Mouse (Mus musculus) embryo, embryonic 11 days (tissue): ENCODE measurements around the gene Krt20.

Experiments used
- DNase-seq: peaks from one replicate; pipeline ENCODE4 v3.0.0-alpha.2; 2015

Krt20 gene

GRCm38 (mm10) chr11:99437972-99438371 lies at the start of gene Krt20:
TSS of gene Krt20 (minus strand) at chr11:99438150.
- no peak for DNase-seq

GRCm38 (mm10) chr11:99474981-99475380 lies 37.0 kb upstream of the Krt20 start:
- DNase-seq = no peak

DNA sequence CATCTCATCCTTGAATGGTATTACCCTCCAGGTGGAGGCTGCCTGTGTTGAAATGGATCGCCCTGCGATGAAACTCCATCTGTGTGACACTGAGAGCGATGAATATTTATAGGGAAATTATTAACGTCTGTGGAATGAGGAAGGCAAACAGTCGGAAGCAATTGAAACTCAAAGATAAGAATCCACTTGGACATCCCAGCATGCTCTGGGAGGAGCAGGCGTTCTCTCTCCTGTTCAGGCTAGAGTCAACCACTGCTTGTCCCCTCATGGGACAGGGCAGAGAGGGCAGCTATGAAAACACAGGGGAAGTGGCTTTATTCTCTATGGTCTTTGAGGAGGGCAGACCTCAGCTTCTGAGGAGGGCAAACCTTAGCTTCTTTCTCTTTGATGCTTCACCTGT lies 35.5 kb upstream of the Krt20 start:
- no peak for DNase-seq

DNA sequence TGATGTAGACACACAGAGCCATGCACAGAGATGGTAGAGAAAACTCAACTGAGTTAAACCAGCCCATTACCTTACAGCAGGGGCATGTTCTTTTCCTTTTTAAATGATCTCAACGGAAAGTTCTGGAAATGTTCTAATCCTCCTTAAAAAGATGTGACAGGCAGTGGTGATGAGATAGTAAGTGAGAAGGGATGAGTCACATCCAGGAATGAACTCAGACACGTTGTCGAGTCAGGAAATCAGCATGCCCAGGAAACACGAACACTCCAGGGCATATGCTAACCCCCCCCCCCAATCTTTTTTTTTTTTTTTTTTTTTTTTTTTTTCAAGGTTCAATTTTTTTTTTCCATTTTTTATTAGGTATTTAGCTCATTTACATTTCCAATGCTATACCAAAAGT lies 34.5 kb upstream of the Krt20 start:
- DNase-seq = no peak

DNA sequence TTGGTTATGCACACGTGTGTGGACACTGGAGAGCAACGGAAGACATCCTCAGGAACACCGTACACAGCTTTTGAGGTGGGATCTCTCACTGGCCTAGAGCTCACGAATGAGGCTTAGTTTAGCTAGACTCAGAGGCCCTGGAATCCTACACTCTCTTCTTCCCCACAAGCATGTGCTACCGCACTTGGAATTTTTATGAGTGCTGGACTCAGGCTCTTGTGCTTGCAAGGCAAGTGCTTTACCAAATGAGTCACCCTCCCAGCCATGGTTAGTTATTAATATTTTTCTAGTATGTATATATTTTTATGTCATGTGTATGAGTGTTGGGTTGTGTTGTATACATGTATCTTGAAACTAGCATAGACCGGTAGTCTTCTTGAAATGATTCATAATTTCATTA lies 34.0 kb upstream of the Krt20 start:
- no peak for DNase-seq

DNA sequence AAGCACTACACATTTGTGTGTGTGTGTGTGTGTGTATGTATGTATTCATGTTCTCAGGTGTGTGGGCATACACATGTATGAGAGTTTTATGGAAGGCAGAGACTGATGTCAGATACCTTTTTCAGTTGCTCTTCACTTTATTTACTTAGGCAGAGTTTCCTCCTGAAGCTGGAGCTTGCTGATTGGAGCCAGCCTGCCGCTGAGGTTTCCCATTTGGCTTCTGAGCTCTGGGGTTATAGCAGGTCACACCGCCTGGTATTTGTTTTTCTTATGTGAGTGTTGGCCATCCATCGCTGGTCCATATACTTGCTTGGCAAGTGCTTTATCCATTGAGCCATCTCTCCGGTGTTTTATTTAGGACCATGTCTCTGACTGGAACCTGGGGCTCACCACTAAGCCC lies 31.3 kb upstream of the Krt20 start:
- DNase-seq = no peak

DNA sequence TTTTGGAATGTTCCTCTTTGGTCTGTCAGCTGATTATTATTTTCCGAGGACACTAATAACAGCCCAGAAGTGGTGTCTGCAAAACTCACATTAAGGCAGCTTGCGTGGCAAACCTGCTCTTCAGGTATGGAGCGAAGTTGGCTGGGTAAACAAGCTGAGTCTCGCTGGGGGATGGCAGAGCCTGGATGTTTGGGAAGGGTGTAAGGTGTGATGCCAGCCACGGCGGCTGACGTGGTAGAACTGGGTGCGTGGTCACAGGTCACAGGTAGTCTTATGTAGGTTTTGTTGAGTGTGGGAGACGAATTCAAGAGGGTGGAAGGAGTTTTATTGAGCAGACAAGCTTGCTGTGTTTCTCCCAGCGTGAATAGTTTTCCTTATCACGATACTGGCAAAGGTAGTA lies 30.6 kb upstream of the Krt20 start:
- DNase-seq = no peak

- DNase-seq = peak; percentile 48
Measured at GRCm38 (mm10) chr11:99466316-99466715, 28.4 kb upstream of the Krt20 start.

- DNase-seq = peak; percentile 89
Measured at GRCm38 (mm10) chr11:99464836-99465235, 26.9 kb upstream of the Krt20 start.

DNA sequence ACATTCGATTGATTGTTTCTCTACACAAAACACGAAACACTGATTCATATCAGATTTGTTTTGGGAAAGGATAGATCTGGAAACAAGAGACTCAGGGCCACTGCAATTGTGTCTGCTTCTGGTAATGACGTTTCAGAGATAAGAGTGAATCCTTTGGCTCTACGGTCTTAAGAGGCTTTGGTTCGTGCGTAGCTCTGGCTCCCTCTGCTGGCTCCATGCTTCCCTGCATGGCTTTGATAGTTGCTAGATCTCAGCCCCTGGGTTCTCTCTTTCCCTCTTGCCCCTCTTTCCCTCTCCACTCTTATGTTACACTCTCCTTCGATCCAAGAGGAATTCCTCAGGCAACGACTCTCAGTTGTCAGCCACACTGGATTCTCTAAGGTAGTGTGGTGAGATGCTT lies 25.2 kb upstream of the Krt20 start:
- peak; percentile 84 for DNase-seq

- no peak for DNase-seq
Measured at GRCm38 (mm10) chr11:99461736-99462135, 23.8 kb upstream of the Krt20 start.

DNA sequence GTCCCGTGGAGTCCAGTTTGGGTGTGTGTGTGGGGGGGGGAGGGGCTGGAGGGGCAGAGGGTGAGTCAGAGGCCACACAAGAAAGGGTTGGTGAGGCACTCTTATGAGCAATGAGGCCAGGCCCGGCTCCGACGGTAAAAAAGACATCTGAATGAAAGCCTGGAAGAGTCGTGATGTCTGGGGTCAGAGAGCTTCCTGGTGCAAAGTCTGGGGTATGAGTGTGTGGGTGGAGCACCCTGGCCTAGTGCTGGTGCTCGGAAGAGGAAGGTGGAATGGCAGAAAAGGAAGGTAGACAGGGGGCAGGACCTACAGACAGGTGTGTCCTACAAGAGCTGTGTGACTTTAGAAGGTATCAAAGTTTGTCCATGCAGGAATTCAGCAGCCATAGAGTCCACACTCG lies 20.9 kb upstream of the Krt20 start:
- no peak for DNase-seq

DNA sequence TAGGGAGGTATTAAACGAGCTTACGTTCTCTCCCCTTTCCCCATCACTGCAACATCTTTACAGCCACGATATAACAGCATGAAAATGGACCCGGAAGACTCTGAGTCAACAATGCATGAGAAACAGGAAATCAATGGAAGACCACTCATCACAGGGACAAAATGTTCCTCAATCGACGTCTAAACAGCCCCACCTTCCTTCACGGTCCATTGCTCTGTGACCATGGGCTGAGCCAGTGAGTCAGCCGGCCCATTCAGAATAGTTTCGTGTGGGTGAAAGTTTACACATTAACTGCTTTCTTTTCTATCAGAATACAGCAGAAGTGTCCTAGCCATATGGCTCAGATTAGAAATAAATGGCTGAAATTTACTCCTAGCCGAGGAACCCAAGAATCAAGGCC lies 16.8 kb upstream of the Krt20 start:
- no peak for DNase-seq

- no peak for DNase-seq
Measured at GRCm38 (mm10) chr11:99454044-99454443, 16.1 kb upstream of the Krt20 start.

DNA sequence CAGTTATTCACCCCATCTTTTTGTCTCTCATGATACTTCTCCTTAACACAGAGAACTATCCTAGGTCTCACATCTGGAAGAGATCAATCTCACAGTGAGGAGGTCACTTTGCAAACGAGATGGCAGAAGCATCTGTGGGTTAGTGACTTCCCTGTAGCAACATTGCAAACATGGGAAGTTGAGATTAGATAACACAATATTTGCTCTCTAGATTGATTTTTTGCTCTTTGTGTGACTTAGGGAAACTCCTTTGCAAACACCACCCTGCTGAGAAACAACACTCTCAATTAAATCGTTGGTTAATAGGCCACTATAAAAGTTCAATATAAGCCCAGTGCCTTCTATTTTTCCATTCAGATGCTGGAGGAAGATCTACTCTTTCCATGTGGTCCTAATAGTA lies 10.8 kb upstream of the Krt20 start:
- no peak for DNase-seq

DNA sequence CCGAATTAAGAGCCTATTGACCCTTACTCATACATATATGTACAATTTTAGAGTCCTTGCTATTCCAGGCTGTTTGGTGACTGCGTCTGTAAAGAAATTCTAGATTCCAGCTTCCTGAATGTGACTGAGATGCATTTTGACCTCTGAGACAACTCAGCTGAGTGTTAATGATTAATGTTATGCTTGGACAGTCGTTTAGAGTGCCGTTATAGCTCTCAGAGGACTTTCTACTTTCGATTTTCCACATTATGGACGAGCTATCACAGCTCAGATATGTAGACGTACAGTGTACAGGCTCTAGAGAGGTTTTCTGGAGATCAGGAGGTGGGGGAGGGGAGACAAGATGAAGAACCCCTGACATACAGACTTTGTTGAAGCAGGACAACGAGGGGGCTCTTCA lies 3.3 kb upstream of the Krt20 start:
- no peak for DNase-seq

- no peak for DNase-seq
Measured at GRCm38 (mm10) chr11:99439465-99439864, 1.5 kb upstream of the Krt20 start.

GRCm38 (mm10) chr11:99436625-99437024 lies 1.3 kb downstream of the Krt20 start:
- no peak for DNase-seq

DNA sequence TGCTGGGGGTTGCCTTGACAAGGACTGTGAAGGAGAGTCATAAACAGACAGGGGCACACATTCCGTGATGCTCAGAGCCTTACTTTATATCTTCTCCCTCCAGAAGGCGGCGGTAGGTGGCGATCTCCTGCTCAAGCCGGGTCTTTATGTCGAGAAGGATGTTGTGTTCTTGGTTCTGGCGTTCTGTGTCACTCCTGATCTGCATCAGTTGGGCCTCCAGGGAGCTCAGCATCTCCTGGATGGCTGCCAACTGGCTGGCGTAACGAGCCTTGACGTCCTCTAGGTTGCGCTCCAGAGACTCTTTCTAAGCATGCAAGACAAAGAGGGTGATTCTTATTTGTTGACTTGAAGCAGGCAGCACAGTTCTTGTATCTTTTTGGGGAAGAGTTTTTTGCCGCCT lies 7.3 kb downstream of the Krt20 start:
- DNase-seq = peak; percentile 28

GRCm38 (mm10) chr11:99422159-99422558 lies 15.8 kb downstream of the Krt20 start, which contains the start of gene Krt12:
TSS of gene Krt12 (minus strand) at chr11:99422259.
- no peak for DNase-seq

DNA sequence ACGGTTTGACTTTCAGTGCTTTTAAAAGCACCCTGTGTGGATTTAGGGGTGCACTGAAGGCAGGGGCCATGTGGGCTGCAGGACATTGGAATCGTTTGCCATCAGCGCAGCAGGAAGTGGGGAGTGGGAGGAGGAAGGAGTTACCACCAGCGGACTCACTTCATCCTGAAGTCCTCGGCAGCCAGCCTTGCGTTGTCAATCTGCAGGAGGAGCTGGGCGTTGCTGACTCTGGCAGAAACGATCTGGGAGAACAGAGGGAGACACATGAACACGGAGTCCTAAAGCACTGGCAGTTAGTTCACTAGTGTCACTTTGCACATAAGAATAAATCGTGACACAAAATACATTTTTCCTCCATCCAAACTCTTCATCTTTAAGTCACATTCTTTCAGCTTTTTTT lies 17.4 kb downstream of the Krt20 start:
- no peak for DNase-seq

- no peak for DNase-seq
Measured at GRCm38 (mm10) chr11:99417819-99418218, 20.1 kb downstream of the Krt20 start.

DNA sequence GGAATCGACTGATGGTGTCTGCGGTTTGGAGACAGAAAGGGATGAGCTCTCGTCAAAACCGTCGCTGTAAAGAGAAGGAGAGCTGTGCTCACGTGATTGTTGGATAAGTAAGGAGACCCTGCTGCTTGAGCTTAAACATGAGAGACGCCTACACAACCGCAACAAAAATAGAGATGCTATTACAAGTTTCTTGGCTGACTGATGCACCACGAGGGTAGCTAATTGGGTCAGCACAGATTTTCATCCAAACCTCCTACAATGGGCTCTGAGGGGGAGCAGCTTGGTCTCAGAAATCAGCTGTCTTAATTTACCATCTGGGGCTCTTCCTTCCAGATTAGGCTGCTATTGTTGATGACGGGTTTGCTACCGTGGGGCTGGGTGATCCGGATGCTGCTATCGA lies 21.0 kb downstream of the Krt20 start:
- no peak for DNase-seq

DNA sequence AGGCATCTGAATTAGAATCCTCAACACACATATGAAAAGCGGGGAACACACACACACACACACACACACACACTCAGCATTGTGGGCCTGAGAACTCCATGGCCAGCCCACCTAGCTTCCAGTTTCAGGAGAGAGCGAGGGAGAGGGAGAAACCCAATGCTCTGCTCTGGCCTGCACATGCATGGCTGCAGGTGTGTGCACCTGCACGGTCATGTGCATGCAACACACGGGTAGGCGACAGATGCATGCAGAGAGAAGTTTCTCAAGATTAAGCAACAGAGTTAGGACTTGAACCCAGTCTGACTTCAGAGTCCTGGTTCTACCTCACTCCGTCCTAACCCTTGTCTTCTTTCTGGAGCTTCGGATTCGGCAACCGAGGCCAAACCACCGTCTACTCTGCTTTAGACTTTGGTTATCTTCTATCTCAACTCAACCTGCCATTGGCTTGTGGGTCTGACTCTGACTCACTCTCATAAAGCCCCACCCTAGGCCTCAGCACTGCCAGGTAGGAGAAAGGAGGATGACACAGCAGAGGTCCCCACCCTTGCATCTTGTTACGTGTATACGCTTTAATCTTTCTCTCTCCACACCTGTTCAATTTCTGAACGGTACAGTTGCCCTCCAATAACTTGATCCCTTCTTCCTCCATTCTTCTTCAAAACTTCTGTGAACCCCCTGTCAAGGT lies 23.3 kb downstream of the Krt20 start:
- no peak for DNase-seq

DNA sequence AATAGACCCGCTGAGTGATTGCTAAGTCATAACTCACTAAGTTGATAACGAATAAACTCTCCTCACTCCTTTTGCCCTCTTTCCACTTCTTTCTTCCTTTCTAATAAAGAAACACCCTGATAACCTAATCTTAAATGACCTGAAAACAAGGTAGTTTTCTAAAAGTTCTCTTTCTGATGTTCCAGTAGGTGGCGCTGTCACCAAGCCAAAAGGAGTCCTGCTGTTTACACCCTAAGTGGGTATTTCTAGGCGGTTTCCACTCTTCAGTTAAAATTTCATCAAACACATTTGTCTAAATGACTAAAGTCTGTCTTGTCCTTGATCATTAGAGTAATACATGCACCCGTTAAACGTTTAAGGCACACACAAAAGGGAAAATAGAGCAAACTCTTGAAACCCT lies 24.7 kb downstream of the Krt20 start:
- peak; percentile 66 for DNase-seq

DNA sequence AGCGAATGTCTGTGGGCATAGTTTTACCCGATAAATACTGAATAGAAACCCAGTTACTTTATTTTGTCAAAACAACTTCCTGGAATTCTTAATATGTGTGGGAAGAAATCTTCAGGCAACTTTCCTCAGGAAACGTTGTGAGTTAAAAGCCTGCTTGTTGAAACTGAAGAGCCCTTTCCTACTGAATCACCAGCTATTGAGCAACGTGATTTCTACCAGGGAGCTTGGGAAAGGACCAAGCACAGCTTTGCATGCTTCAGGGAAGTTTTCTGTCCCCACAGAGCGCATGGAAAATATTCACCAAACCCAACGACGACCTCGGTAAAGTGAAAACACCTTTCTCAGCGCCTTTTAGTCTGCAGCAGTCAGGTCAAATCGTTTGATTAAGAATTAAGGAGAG lies 31.8 kb downstream of the Krt20 start:
- no peak for DNase-seq
